Mouse (Mus musculus): ENCODE data around the gene Mfsd1.

The Mfsd1 gene

GRCm38 (mm10) chr3:67582273-67583124, at the start of gene Mfsd1:
Mfsd1 (plus strand) TSS chr3:67582741.
- DNase-seq, result peak; percentile 95

GRCm38 (mm10) chr3:67543630-67544029, 38.9 kb upstream of the Mfsd1 start:
- DNase-seq, result no peak

DNA sequence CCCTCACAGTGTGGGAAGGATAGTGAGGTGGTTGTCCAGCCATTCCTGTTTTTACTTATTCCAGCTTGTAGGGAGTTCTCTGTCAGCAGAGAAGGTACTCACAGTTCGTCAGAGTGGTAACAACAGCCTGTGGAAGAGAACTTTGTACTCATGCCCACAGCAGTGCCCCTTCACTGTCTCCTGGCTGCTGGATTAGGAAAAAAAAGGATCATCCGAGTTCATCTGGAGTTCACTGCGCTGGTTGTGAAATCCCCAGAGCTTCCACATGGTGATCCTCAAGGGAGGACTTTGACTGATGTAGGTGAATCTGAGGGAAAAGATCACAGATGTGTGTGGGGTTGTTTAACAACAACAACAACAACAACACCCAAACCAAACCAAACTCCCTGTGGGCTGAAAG, 31.3 kb upstream of the Mfsd1 start:
- no peak for DNase-seq

- DNase-seq, result peak; percentile 11
Measured at GRCm38 (mm10) chr3:67553281-67553680, 29.3 kb upstream of the Mfsd1 start.

DNA sequence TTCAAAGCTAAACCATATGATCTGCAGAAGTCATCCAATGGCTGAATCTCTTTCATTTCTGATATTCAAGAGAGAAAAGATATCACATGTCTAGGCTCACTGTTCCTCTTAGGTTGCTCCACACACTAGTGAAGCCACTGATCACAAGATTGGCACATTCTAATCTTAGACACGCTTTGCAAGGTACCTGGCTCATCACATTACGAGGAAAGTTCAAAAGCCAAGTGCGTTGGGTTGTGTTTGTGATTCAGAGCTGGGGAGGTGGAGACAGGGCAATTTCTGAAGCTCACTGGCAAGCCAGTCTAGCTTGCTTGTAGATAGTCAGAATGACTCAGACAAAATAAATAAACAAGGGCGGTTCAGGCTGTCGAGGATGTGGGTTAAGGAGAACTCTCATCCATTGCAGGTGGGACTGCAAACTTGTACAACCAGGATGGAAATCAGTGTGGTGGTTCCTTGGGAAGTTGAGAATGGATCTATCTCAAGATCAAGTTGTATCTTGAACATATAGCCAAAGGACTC, 28.6 kb upstream of the Mfsd1 start:
- DNase-seq, result no peak

DNA sequence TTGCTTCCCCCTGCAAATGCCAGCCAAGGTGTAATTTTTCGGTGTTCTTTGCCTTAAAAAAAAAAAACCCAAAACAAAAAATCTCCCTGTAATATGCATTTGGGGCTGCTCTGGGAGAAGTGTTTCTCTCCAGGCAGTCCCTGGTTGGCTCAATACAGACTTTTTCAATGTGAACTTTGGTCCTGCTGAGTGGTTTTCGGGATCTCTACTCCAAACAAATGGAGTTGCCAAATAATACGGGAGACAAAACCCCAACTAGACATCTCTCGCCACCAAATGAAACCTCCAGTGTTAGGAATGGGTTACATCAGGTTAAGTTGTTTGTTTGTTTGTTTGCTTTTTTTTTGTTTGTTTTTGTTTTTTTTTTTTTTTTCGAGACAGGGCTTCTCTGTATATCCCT, 27.3 kb upstream of the Mfsd1 start:
- no peak for DNase-seq

GRCm38 (mm10) chr3:67557200-67557651, 25.3 kb upstream of the Mfsd1 start:
- no peak for DNase-seq

DNA sequence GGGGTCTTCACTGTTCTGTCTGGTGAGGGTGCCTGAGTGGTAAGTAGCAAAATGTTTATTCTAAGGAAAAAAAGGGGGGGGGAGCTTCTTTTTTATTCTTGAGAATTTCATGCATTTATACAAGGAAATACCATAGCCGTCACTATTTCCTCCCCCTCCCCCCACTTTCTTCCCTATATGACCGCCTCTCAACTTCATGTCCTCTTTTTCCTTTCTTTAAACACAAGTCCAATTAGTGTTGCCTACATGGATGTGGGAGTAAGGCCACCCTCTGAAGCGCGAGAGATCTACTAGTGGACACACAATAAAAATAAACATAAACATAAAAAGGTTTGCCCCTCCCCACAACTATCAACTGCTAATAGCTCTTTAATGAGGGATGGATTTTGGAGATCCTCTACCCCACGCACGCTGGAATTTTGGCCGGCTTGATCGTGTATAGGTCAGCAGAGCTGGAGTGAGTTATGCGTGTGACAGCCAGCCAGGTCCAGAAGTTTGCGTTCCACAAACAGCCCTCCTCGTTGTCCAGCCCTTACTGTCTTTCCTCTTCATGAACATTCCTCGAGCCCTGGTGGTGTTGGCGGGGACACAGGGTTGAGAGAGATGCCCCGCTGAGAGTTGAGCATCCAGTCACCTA, 24.7 kb upstream of the Mfsd1 start:
- no peak for DNase-seq

- DNase-seq, result peak; percentile 19
Measured at GRCm38 (mm10) chr3:67564731-67565357, 17.7 kb upstream of the Mfsd1 start.

DNA sequence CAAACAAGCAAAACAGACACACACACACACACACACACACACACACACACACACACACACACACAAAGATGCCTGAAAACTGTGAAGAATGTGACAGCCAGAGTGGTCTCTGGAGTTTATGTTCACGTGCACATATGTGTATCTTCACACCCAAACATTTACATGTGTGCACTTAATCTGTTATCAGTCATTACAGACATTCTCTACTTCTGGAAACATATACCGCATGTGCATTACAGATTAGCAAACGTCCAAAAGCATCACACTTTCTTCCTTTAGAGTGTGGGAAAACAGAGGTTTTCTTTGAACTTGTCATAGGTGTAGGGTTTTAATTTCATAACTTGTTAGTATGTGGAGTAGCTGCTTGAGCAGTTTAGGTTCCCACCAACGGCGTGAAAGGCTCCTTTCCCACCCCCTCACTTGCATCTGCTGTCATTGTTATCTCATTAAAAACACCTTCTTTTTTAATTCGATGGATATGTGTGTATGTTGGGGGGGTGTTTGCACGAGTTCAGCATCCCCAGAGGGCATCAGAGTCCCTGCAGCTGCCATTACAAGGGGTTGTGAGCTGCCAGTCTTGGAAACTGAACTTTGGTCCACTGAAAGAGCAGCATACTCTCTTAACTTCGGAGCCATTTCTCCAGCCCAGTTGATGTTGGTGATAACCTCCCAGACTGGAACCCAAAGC, 16.9 kb upstream of the Mfsd1 start:
- DNase-seq, result no peak

DNA sequence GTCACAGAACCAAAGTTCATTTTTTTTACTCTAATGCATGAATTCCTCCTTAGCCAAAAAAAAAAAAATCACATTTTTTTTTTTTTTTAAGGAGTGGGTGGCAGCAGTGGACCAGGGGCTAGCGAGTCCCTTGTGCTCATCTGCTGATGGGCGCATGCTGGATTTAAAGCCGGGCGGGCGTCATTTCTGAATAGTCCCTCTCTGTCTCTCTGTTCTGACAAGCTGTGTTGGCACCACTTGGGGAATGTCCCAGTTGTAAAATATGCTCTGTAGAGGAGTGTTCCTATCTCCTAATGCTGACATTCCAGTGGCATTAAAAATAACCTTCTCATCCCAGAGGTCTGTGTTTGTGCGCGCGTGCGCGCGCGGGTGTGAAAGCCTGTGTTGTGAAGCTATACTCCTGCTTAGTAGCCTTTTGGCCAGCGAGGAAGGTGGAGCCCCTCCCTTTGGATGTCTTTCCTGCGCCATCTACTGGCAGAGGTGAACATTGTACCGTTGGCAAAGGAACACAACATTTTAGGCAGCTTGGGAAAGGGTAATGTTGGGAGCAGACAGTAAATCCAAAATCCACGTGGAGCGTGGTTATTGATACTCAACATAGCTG, 14.4 kb upstream of the Mfsd1 start:
- peak; percentile 81 for DNase-seq

- DNase-seq, result peak; percentile 67
Measured at GRCm38 (mm10) chr3:67572918-67573317, 9.6 kb upstream of the Mfsd1 start.

DNA sequence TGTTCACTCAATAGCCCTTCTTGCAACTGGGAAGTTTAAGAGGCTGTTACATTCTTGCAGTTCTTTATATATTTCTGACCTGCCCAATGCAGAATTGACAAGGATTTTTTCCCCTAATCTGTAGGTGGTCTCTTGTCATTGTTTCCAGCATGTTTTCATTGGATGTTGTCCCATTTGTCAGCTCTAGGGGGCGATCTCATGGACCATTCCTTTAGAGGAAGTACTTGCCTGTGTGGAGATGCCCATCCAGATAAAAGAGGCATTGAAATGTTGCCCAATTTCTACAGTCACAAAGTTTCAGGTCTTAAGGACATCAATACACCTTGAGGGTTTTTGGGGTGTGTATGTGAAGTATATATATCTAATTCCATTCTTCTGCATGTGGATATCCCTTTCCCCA, 9.0 kb upstream of the Mfsd1 start:
- DNase-seq, result peak; percentile 31

DNA sequence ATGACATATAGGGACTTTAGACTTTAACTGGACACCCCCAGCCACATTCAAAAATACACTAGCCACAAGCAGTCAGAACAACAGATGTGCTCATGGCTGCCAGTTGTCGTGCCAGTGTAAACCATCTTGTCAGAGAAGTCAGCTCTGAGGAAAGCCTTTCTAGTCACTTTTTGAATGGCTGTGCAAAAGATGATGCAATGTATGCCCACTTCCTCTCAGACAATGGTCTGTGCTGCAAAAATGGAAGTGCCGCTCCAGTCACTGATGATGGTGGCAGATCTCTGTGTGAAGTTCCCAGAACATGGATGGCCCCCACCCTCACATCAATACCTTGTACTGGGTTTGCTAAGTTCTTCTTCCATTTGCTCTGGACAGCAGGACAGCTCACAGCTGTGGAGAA, 6.3 kb upstream of the Mfsd1 start:
- DNase-seq, result no peak

GRCm38 (mm10) chr3:67576724-67577123, 5.8 kb upstream of the Mfsd1 start:
- DNase-seq, result no peak

- no peak for DNase-seq
Measured at GRCm38 (mm10) chr3:67583125-67583845, 744 bp downstream of the Mfsd1 start.

DNA sequence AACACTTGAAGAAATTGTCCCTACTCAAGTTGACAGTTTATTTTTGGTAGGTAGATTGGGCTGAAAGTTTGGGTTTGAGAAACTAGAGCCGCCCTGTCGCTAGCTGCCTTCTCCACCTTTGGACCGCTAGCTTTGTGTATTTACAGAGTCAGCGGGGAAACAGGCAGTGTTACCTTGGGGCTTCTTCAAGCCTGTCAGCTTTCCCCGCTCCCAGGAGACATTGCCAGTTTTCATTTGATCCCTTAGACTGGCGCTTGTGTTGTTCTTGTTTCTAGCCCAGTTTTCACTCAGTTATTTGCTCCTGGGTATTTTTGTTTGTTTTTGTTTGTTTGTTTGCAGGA, 1.3 kb downstream of the Mfsd1 start:
- DNase-seq, result no peak

- no peak for DNase-seq
Measured at GRCm38 (mm10) chr3:67586511-67586910, 4.0 kb downstream of the Mfsd1 start.

DNA sequence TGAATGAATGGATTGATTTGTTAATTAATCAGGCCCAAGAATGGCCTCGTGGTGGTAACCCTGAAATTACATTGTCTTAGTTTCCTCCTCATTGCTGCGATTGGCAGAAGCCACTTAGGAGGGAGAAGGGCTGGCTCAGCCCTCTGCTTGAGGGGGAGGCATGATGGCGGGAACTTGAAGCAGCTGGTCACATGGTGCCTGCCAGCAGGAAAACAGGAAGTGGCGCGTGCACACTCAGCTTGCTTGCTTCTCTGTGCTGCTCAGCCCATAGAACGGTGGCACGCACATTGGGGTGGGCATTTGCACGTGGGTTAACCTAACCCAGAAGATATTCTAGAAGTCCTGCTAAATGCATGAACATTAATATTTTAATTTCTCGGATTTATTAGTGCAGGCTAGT, 4.9 kb downstream of the Mfsd1 start:
- DNase-seq, result no peak

DNA sequence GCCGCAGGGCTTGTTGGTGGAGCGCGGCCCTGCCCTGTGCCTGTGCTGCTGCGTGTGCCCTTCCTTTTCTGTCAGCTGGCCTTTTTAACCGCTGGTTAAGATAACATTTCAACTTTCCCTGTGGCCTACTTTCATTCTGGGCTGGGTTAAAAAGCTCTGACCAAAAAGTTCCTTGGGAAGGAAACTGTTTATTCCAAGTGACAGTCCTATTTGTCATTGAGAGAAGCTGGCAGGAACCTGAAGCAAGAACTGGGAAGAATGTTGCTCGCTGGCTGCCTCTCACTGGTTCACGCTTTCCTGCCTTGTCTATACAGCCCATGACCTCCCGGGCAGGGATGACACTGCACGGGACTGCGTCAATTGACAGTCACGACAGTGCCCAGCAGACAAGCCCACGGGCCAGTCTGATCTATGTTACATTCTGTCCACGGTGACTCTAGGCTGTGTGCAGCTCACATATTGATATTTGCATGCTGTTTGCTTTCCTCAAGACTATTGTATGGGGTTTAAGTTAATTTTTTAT, 19.1 kb downstream of the Mfsd1 start:
- no peak for DNase-seq

DNA sequence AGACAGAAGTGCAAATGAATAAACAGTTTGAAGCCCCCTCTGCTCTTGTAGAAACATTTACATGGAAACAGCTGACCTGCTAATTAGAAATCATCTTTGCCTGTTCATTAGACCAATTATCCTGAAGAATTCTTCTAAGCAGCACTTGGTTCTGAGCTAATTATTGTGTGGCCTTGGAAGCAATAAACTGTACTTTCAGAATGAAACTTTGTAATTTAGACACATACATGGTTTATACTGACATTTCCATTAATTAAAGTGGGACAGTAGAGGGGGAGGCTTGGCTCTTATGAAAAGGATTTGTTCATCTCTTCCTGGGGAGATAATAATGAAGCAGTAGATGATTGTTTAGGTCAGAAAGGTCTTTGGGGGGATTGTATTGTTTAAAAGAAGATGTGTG, 35.7 kb downstream of the Mfsd1 start:
- peak; percentile 77 for DNase-seq

GRCm38 (mm10) chr3:67624629-67625028, 42.1 kb downstream of the Mfsd1 start:
- DNase-seq, result peak; percentile 35
